Mouse (Mus musculus): ENCODE results near the gene Hrh2. TPM values are rescaled to one million over a fixed set of nuclear protein-coding genes. Genes with fewer than 3 reads are reported as not detected.

The Hrh2 gene
- polyA plus RNA-seq, 1 experiment from 2014 or later = 0.08 TPM

- Histone ChIP-seq H3K4me1 (peaks cover 29% of the 10 kb centered on the region), H3K36me3 (ENCODE audit: poor library complexity, severe bottlenecking) (no peaks in the 10 kb centered on the region), H3K9me3 (replicated peaks) (no peaks in the 10 kb centered on the region), H3K4me3 (no peak overlapping the region), H3K27me3 (no peaks in the 10 kb centered on the region), H3K27ac (peak overlapping the region; percentile 68; the same call in 1 of the 2 replicates), H3K4me2 (0 out of 2 replicates have a peak overlapping the region, but pooled peaks have one; percentile 55), H3K9ac (no peak overlapping the region)
- ATAC-seq = no peak
- 22% methylated on average over 8 of the region's 8 CpGs for WGBS
Observed at GRCm38 (mm10) chr13:54281623-54282022, 89.7 kb downstream of the Hrh2 start.

- Histone ChIP-seq H3K4me3 (peak overlapping the region; percentile 19), H3K9me3 (replicated peaks) (no peaks in the 10 kb centered on the region), H3K4me1 (peaks cover 29% of the 10 kb centered on the region), H3K27ac (peak overlapping the region; percentile 68), H3K27me3 (no peaks in the 10 kb centered on the region), H3K9ac (no peak overlapping the region), H3K4me2 (peak overlapping the region; percentile 55), H3K36me3 (ENCODE audit: poor library complexity, severe bottlenecking) (no peaks in the 10 kb centered on the region)
- 14% methylated on average over 17 of the region's 17 CpGs for WGBS
- ATAC-seq = peak; percentile 50
Observed at GRCm38 (mm10) chr13:54282149-54282860, 90.4 kb downstream of the Hrh2 start.

GRCm38 (mm10) chr13:54282861-54283206, 90.9 kb downstream of the Hrh2 start:
- Histone ChIP-seq H3K36me3 (ENCODE audit: poor library complexity, severe bottlenecking) (no peaks in the 10 kb centered on the region), H3K27ac (peak overlapping the region; percentile 68), H3K9me3 (replicated peaks) (no peaks in the 10 kb centered on the region), H3K27me3 (no peaks in the 10 kb centered on the region), H3K4me1 (peaks cover 29% of the 10 kb centered on the region), H3K9ac (peak overlapping the region; percentile 40; the same call in 1 of the 2 replicates), H3K4me3 (peak overlapping the region; percentile 19), H3K4me2 (peak overlapping the region; percentile 55)
- under 1% methylated on average over 10 of the region's 10 CpGs for WGBS
- peak; percentile 89 for ATAC-seq

Other genes starting within 250 kb of the Hrh2 start
- 3.4 and 4.1 TPM in 2 replicates for gene Drd1, start 136.4 kb upstream of the Hrh2 start, polyA plus RNA-seq (2015; fragmentation: Nextera tagmentation; extraction: Ambion mirVana)
- 79.4 and 83.0 TPM in 2 replicates for gene Sfxn1, start 120.3 kb upstream of the Hrh2 start, polyA plus RNA-seq (2015; fragmentation: Nextera tagmentation; extraction: Ambion mirVana)
- 20.0 and 22.8 TPM in 2 replicates for gene Cplx2, start 179.2 kb downstream of the Hrh2 start, polyA plus RNA-seq (2015; fragmentation: Nextera tagmentation; extraction: Ambion mirVana)

Data from forebrain, embryonic 13.5 days (tissue).